Mouse (Mus musculus): ENCODE measurements at regions not wholly inside any gene's neighbourhood (a gene's known extent, or its start where the extent isn't known, plus 50 kb on each side); places are given as distances from the start of the nearest gene placed in this dataset.
"Not testable (repeated sequence)": the region's sequence is repeated elsewhere in the genome, so short reads cannot be mapped to it uniquely, and the experiment has no call there.

DNA sequence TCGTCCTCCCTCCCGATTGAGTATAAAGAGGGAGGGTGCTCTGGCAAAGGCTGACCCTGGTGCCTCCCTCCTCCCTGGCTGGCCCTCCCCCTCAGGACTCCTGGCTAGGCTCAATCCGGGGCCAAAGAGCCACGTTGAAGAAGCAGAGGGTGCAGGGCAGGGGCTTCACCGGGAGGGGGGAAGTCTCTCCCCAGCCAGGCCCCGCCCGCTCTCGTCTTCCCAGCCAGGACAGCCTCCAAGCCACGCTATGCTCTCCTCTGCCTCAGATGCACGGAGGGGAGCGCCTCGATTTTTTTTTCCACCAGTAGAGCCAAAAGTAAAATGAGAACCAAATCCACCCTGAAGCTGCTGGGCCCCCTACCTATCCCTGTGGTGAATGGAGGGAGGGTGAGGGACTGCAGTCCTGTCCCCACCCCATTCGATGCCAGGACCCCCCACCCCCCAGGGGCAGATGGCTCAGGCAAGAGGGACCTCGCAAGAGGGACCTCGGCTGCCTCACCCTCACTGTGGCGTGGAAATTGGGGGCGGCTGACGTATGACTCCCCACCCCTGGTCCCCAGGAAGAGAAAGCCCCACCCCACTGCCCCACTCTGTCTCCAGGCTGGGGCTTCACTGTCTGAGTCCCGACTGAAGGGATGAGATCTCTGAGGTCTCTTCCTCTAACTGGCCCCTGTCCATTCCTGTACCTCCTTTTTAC is 53.2 kb upstream of the Col1a1 start:
- DNase-seq (ENCODE audit: low spot score in 2 of 2) = no peak

DNA sequence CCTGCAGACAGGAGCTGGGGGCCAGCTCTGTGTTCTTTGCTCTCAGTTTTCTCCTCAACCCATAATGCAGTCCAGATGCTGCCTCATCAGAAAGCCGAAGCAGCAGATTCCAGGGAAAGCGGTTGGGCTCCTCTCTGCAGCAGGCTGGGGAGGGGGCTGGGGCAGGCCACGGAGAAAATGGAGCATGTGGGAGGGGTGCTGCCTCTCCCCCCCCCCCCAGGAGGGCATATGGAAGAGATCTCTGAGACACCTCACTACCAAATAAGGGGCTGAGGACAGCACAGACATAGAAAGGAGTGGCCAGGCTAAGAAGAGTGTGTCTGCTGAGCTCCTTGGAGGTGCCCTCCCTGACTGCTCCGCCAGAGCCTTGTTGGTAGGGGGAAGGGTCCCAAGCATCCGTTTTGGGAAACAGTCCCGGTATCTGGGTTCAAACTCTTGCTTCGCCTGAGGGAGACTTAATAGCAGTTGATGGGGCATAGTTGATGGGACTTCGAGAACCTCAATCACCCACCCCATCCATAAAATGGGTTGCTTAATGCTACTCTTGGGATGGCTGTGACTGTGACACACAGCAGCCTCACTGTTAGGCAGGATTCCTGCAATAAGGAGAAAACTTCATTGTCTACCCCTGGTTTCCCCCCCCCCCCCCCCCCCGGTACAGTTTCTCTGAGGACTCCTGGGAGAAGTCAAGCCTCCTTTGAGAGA is 53.9 kb upstream of the Col1a1 start:
- DNase-seq (ENCODE audit: low spot score in 2 of 2) = no peak

DNA sequence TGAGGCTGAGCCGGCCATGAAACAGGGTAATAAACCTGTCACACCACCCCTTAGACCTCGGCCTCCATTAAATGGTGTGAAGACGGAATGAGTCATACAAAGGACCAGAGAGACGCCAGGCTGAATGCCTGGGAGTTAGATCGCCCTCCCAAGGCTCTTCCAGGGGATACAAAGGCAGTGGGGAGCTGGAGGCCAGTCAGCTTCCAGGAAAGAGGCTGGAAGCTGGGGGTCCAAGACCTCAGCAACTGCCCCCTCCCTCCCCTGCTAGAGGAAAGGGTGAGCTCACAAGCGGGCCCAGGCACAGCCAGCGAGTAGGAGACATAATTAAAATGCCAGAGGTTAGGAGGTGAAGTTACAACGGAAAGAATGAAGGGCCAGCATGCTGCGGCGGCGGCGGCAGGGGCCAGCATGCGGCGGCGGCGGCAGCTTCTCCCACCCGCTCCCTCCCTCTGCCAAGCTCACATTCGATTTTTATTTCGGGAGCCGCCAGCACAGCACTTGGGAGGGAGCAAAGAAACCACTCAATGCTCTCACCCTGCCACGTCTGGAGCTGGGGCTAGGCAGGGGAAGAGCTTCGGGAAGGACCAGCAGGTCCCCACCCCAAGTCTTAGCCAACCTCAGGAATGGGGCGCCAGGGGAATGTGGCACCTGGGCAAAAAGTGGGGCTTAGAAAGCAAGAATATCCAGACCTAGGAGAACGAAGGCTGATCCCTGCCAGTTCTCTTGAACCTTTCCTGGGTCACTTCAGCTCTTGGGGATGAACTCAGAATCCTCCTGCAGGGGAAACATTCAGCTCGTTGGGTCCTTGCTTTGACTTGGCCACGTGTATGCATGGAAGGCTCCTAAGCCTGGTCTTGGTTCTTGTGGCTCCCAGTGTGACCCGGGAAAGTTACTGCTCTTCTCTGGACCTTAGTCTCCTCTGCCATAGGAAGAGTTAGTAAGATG is 54.9 kb upstream of the Col1a1 start:
- no peak for DNase-seq (ENCODE audit: low spot score in 2 of 2)

DNA sequence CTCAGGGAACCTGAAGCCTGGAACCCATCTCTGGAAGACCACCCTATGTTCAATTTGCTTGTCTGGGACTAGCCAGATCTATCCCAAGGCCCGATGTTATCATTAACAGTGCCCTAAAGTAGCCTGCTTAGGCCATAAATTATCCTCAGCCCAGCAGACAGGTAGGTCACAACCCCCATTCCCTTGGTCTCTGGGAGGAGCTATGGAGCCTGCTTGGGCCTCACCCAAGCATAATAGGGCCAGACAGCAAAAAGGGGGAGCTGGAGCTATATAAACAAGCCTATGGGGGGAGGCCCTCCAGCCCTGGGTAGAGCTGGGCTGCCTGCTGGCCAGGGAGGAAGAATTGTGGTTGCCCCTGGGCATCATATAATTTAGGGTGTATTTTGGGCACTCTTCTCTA is 59.3 kb upstream of the Col1a1 start:
- no peak for DNase-seq (ENCODE audit: low spot score in 2 of 2)

DNA sequence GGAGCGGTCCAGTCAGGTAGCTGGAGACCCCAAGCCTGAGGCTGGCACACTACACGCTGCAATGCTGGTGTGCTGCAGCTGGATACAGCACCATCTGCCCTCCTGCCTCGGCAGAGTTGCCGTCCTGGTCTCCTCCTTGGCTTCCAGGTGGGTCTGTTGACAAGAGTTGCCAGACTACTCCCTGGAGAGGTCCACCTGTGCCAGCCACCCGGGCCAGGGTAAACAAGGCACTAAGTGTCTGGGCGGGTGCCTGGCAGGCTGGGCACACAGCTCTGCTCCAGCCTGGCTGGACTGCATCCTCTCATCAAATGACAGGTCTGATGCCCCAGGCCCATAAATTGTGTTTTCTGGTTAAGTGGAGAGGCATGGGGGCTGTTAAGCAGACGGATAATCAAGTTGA is 61.0 kb upstream of the Col1a1 start:
- DNase-seq (ENCODE audit: low spot score in 2 of 2) = no peak

DNA sequence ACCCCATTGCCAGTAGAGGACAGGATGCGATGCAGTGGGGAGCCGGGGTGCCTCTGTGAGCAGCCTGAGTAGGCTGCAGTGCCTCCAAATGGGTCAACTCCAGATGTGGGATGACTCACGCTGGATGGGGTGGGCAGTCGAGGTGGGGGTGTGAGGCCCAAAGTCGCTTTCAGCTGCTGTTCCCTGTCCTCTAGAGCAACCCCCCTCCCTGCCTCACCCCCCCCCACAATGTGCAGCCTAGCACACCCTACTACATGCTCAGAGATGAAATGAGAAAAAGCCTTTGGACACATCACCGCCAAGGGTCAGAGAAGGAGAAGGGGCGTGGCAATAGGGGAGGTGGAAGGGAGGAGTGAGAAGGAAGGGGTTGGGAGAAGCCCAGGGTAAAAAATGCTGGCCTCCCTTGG is 61.9 kb upstream of the Col1a1 start:
- DNase-seq (ENCODE audit: low spot score in 2 of 2) = no peak

DNA sequence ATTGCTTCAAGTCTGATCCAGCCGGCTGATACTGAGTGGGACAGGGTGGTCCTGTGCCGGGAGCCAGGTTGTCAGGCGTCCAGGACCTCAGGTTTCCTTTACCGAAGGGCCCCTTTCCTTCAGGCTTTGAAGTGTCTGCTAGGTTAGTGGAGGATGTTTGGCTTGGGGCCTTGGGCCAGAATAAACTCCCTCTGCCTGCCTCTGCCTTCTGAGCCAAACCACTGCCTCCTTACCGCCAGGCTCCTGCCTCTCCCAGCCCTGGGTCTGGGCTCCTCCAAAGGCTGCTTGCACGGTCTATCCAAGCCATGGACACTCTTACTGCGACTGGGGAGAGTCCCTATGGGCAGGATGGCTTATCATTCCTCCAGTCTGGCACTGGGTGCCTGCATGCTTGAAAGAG is 62.3 kb upstream of the Col1a1 start:
- DNase-seq (ENCODE audit: low spot score in 2 of 2) = no peak

DNA sequence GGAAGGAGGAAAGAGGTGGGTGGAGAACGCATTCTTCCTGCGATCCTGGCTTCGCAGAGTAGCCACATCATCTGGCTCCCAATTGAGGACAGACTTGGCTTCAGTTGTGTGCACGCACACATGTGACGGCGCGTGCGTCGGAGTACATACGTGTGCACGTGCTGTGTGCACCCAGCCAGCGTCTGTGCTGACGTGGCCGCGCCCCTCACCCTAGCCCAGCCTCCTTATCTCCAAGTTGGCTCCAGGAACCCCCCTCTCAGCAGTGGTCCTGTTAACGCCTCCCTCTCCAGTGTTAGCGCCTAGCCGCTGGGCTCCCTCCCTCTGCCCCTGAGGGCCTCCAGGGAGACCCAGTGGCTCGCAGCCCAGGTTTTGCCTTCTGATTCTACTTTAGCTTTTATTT is 63.1 kb upstream of the Col1a1 start:
- no peak for DNase-seq (ENCODE audit: low spot score in 2 of 2)

DNA sequence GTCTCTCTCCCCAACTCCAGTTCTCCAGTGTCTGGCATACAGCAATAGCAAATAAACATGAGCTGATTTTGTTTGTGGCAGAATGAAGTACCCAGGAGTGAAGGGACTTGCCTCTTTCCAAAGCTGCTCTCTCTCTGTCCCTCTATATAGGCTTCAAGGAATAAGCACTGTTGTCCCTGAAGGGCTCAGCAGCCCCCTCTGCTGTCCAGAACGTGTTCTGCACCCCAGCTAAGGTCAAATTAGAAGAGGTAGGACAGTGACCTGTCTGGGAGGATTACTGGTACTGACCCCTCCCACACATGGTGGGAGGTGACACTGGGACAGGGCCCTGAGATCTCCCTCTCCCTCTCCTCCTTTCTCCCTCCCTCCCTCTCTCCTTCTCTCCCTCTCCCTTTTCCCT is 65.7 kb upstream of the Col1a1 start:
- peak; percentile 41 to 77 for DNase-seq (ENCODE audit: low spot score in 2 of 2)

DNA sequence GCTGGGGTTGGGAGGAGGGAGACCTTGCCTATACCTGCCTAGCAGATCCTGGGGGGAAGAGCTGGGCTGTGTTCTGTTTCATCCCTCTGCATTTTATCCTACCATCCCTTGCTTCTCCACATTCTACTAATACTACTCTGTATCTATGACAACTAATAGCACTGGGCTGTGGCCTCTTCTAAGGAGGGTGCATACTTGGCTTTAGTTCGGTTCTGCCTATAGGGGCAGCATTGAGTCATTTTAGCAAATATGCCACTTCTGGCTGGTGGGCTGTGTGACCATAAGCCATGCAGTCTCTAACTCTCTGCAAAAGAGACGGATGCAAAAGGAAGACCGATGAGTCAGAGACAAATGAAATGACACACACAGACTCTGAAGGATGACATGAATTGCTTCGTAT is 66.2 kb upstream of the Col1a1 start:
- DNase-seq (ENCODE audit: low spot score in 2 of 2) = not testable (repeated sequence)

DNA sequence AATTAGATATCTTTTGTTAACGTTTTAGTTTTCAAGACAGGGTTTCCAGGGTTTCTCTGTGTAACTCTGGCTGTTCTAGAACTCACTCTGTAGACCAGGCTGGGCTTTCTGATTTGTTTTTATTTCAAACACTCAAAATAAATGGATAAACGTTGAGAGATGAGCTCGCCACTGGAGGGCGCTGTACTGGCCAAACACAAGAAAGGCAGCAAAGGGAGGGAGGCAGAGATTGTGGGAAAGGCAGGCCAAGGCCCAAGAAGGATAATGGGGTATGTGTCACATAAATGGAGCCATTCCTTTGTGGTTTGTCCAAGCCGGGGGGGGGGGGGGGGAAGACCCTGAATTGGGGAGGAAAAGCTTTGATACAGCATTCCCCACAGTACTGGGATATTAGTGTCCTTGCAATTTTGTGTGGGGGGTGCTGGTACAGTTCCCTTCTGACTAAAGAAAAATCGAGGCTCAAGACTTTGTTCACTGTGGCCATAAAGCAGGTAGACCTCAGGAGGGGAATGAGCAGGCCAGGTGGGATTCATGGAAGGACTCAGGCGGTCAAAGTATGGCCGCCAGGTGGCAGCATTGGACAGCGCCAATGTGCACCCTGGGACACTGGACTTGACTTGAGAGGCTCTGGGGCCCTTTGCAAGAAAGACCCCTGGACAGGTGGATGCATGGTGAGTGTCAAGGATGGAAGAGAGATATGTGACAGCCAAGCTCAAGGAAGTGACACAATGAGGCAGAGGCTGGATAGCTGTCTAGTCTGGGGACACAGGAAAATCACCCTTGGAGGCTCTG is 69.7 kb upstream of the Col1a1 start:
- DNase-seq (ENCODE audit: low spot score in 2 of 2) = peak; percentile 43 to 80

DNA sequence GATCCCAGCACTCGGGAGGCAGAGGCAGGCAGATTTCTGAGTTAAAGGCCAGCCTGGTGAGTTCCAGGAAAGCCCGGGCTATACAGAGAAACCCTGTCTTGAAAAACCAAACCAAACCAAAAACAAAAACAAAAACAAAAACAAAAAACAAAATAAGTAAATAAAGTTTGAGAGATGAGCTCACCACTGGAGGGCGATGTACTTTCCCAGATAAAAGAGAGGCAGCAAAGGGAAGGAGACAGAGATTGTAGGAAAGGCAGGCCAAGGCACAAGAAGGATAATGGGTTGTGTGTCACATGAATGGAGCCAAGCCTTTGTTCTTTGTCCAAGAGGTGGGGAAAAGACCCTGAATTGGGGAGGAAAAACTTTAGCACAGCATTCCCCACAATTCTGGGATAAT is 67.6 kb upstream of the Tmem92 start:
- DNase-seq (ENCODE audit: low spot score in 2 of 2) = no peak

DNA sequence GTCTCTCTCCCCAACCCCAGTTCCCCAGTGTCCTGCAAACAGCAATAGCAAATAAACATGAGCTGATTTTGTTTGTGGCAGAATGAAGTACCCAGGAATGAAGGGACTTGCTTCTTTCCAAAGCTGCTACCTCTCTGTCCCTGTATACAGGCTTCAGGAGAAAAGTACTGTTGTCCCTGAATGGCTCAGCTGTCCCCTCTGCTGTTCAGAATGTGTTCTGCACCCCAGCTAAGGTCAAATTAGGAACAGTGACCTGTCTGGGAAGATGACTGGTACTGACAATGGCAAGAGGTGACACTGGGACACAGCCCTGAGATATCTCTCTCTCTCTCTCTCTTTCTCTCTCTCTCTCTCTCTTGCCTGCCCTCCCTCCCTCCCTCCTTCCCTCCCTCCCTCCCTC is 56.6 kb upstream of the Tmem92 start:
- no peak for DNase-seq (ENCODE audit: low spot score in 2 of 2)

DNA sequence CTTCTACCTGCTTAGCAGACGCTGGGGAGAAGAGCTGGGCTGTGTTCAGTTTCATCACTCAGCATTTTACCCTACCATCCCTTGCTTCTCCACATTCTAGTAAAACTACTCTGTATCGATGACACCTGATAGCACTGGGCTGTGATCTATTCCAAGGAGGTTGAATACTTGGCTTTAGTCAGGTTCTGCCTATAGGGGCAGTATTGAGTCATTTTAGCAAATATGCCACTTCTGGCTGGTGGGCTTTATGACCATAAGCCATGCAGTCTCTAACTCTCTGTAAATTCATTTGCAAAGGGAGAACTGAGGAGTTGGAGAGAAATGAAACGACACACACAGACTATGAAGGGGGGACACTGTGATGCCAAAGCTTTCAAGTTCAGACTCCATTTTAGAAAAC is 55.6 kb upstream of the Tmem92 start:
- DNase-seq (ENCODE audit: low spot score in 2 of 2) = no peak

DNA sequence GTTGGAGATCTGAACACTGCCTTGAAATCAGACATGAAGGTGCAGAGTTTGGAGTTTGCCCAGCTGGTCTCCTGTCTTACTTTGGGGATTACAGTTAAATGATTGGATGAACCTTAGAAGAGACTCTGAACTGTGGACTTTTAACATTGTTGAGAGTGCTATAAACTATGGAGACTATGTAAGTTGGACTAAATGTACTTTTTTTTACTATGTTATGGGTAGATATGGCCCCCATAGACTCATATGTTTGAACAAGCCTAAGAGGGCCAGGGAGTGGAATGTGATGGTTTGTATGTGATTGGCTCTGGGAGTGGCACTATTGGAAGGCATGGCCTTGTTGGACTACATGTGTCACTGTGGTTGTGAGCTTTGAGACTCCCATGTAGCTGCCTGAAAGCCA is 53.8 kb upstream of the Tmem92 start:
- DNase-seq (ENCODE audit: low spot score in 2 of 2) = no peak

DNA sequence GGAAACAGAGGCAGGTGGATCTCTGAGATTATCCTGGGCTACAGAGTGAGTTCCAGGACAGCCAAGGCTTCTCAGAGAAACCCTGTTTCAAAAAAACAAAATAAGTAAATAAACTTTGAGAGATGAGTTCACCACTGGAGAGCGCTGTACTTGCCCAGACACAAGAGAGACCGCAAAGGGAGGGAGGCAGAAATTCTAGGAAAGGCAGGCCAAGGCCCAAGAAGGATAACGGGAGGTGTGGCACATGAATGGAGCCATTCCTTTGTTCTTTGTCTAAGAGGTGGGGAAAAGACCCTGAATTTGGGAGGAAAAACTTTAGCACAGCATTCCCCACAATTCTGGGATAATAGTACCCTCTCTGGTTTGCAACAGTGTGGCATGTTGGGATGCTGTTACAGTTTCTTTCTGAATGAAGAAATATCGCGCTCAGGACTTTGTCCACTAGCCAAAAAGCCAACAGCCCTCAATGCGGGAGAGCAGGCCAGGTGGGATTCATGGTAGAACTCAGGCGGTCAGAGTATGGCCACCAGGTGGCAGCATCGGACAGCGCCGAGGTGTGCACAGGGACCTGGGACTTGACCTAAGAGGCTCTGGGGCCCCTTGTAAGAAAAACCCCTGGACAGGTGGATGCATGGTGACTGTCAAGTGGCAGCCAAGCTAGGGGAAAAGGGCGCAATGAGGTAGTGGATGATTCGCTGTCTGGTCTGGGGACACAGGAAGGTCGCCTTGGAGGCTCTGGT is 49.9 kb upstream of the Tmem92 start:
- DNase-seq (ENCODE audit: low spot score in 2 of 2) = peak; percentile 50 to 83

Data from spleen, postnatal 4 days (tissue).